Mouse (Mus musculus) spleen, adult 12 weeks (tissue): Measurements from ENCODE around the gene Mical2.

Experiments
- DNase-seq: peaks from one replicate; pipeline ENCODE4 v3.0.0; 2022; ENCODE audit warnings: low spot score

Gene Mical2

DNA sequence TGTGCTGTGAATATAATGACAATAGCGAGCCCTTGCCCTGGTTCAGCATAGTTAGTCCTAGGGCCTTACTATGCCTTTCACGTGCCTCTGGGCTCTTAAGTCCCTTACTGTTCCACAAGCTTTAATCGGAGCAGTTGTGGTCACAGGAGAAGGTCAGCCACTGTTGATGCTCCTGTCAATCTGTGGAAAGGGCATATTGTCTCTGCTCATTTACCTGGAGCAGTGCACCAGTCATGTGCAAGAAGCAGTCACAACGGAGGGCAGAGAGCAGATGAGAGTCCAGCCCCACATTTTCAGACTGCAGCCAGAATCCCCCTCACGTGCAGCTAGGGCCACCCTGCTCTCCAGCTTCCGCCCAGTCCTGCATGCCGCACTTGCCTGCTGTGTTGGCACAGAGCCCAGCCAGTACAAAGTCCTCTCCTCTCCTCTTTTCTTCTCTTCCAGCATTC lies 128.9 kb downstream of the Mical2 start:
- no peak for DNase-seq

DNA sequence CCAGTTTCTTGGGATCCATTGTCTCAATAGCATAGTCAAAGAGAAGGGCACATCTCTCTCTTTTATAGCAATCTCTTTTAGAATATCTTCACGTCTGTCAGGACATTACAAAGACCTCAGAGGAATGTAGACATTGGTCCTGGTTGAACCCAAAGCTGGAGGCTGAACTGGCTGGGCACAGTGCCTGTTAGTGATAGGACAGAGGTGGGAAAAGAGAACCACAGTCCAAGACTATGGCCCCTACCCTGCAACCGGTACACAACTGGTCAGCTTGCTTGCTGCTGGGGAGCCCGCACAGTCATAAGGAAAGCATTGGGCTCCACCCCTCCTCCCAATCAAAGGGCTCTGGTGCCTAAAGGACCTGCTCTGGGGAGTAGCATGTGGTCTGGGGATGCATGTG lies 133.9 kb downstream of the Mical2 start:
- no peak for DNase-seq

DNA sequence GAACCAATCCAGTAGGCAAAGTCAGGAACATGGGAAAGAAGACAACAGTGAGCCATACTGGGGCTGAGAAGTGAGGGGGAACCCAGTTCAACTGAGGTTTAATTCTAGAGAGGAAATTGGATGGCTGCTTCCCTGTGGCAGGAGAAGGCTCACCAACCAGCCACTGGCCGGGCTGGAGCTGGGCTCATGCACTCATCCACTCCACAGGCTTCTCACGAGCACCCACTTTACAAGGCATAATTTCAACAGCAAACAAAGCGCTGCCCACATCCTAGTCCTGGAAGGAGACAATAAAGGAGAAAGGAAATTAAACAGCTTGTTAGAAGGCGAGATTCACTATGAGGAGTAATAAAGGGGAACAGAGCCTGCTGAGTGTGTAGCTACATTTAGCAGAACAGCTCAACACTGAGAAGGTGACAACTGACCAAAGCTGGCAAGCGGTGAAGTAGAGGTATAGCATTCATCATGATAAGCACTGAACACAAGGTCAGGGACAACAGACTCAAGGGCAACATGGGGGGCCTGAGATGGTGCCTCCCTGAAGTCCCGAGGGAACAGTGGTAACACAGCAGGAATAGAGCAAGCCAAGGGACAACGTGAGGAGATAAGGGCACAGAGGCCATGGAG lies 137.0 kb downstream of the Mical2 start:
- DNase-seq, result no peak

DNA sequence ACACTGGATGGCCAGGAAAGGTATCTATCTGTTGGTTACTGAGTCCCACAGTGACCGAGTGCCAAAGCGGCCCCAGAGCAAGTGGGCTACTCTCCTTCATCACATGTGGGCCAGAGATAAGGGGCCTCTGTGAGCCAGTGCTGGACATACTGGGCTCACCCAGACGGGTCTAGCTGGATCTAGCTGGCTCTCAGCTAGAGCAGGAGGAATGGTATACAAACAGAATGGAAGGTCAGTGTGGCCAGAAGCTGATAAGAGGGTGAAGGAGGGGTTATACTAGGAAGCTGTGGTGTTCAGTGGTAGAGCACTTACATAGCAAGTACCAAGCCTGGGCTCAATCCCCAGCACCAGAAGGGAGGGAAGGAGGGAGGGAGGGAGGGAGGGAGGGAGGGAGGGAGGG lies 140.2 kb downstream of the Mical2 start:
- no peak for DNase-seq

- DNase-seq, result peak; percentile 34
Observed at GRCm38 (mm10) chr7:112369046-112369445, 143.4 kb downstream of the Mical2 start.

DNA sequence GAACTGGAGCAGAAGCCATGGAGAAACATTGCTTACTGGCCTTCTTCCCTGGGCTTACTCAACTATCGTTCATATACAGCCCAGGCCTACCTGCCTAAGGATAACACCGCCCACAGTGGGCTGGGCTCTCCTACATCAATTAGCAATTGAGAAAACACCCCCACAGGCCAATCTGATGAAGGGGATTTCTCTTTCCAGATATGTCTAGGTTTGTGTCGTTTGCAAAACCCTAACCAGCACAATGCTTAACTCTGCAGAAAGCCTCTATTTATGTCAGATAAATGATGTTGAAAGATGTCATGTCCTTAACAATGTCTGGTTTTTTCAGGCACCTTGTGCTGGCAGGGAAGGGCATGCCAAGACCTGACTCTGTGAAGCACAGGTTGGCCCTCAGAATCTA lies 144.3 kb downstream of the Mical2 start:
- DNase-seq, result no peak

GRCm38 (mm10) chr7:112371387-112371786 lies 145.7 kb downstream of the Mical2 start:
- no peak for DNase-seq

GRCm38 (mm10) chr7:112374035-112374434 lies 148.4 kb downstream of the Mical2 start:
- DNase-seq, result no peak

DNA sequence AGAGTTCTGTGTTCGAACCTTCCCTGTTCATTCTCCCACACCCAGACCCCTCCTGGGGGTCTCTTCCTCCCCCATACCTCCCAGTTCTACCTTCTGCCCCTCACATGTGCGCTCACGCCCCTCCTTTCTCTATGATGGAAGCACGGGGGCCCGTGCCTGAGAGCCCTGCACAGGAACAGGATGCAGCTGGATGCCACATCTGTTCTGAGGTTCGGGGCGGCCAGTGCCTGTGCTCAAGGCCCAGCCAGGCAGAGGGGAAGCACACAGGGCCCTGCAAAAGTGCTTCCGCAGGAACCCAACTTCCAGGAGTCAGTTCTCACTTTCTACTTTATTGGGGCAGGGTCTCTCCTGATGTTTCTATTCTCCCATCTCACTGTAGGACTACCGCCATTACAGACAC lies 149.4 kb downstream of the Mical2 start:
- no peak for DNase-seq

- DNase-seq, result no peak
Observed at GRCm38 (mm10) chr7:112375900-112376299, 150.2 kb downstream of the Mical2 start.

DNA sequence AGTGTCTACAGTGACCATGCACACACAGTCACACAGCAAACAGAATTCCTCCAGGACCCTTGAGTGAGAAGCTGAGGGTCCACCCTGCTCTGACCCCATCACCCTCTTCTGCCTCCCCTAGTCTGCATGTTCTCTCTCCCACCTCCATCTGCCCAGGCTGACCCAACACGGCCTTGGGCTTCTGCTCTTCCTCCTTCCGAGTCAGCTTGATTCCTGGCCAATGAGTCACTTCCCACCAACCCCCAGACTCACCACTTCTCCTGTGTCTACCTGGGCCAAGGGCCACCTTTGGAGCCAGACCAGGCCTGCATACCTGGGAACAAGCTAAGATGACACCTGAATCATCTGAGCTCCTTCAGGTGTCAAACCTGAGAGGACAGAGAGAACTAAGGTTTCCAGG lies 151.0 kb downstream of the Mical2 start:
- DNase-seq, result no peak

- DNase-seq, result no peak
Observed at GRCm38 (mm10) chr7:112377314-112377713, 151.7 kb downstream of the Mical2 start.

DNA sequence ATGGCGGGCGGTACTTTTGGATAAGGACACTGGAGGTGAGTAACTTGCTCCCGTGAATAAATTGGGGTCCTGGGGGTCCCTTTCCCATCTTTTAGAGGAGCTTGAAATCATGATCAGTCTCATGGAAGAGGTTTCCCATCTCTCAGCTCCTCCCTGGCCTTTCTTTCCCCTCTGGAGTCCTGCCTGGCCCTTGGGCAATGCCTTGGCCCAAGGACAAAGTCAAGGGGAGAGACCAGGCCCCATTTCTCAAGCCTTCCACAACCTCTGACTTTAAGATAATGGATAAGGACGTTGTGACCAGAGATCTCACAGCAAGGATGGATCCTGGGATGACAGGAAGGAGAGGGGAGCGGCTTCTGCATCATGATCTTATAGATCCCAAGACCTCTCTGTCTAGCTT lies 152.4 kb downstream of the Mical2 start:
- DNase-seq, result no peak

DNA sequence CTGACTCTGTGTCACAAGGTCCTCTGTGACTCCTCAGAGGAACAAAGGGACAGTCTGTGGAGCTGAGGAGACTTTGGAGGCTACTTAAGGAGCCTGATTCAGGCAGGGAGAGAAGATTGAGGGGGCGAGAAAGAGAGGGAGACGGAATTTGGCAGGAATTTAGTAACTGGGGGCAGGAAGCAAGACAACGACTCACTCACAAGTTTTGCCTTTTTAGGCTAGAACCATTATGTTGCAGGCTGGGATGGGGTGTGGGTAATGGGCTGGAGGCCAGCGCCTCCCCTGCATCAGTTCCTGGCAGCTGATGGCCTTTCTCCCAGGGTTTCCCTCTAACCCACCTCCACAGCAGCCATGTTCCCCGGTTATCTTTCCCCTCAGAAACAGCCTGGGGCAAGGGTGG lies 152.8 kb downstream of the Mical2 start:
- no peak for DNase-seq

- no peak for DNase-seq
Observed at GRCm38 (mm10) chr7:112386521-112386920, 160.9 kb downstream of the Mical2 start.

GRCm38 (mm10) chr7:112387876-112388275 lies 162.2 kb downstream of the Mical2 start:
- no peak for DNase-seq

- DNase-seq, result no peak
Observed at GRCm38 (mm10) chr7:112388363-112388875, 162.8 kb downstream of the Mical2 start.

GRCm38 (mm10) chr7:112389611-112390251 lies 164.1 kb downstream of the Mical2 start:
- DNase-seq, result no peak

DNA sequence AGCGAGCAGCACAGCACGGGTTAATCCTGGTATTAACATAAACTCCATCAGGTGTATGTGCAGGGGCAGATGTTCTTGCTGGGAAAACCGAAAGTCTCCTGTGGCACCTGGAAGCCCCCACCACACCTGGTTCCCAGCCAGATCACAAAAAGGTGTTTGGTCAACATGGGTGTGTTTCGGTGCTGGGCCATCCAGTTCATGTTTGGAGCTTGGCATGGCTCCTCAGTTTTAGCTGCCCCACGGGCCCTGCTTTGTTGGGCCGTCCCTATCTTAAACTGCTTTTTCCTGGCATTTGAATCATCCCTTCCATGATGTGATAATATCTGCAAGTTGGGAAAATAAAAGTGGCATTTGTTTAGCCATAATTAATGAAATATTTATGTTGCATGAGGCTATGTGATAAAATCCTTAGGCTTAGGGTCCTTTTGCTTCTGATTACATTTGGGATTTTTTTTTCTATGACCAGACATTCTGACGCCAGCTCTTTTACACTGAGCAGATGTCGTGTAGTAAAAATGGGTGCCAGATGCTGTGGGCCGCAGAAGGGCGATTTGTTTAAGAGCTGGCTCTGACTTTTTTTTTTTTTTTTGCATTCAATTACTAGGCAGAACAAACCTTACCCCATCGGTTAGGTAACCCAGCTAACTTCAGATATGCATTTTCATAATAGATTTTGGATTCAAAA lies 164.7 kb downstream of the Mical2 start:
- no peak for DNase-seq

DNA sequence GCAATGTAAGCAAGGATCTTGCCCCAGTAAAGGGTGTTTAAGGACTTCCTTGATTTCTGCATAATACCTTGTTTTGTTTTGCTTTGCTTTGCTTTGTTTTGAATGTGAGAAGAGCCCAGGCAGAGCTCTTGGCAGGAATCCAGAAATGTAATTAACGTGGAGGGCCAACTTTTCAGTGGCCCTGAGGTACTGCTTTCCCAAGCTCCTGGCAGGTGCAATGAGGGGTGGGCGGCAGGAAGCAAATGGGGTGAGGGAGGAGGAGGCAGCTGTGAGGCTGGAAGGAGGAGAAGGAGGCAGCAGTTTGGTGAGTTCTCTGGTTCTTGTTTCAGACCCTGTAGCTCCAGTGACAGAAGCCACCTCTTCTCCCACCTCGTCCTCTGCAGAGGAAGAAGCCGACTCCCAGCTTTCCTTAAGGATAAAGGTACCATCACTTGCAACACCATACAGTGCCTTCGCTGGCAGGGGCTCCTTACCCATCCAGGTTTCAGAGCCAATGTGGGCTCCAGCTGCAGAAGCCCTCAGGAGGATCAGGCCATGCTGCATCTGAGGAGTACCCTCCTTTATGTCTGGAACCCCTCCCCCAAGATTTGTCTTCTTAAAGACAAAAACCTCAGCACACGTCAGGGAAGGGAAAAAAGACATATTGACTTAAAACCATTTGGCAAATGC lies 165.4 kb downstream of the Mical2 start:
- DNase-seq, result no peak

DNA sequence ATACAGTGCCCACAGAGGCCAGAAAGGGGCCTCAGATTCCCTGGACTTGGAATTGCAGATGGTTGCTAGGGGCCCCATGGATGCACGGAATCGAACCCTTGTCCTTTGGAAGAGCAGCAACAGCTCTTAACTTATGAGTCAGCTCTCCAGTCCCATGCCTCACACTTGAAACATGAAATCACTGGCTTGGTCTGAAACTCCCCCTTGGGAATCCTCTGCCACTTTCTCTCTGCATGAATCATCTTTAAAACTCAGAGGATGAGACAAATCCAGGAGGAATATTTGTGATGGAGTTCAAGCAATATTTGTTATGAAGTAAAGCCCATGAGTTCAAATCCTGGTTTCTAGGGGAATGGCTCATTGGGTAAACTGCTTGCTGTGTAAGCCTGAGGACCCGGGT lies 172.1 kb downstream of the Mical2 start:
- DNase-seq, result no peak

DNA sequence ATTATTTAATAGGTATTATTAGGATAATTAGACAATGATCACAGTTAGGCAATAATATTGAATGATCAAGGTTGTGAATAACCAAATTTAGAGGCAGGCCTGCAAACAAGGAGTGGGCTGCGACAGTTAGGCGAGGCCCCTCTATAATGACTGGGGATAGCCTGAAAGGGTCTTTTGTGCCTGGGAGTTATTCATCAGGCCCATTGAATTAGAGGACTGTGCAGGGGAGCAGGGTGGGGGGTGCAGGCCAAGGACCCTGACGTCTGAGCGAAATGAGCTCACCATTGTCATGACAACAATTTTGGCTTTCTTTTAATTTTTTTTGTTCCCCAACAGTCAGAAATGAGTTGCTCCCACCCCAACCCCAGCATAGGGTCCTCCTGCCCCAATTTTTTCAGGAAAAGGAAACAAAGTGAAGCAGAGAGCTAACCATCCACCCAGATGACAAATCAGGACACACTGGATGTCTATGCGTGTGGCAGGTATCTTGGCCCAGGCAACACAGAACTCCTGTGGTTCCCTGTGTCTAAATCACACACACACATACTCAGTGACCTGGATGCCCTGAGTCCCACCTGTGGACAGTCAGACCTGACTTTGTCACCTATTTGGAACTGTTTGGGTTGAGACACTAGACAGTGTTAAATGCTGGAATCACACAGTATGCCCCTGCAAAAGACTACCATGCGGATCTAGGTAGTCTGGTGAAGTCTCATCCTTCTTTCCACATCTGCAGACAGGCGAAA lies 173.9 kb downstream of the Mical2 start:
- DNase-seq, result no peak
